Mouse (Mus musculus): ENCODE data around the gene Ptpn23. TPM values are rescaled to one million over a fixed set of nuclear protein-coding genes. Genes with fewer than 3 reads are reported as not detected.

Ptpn23 gene
- total and polyA plus RNA-seq, 2 experiments from 2014 or later = 6.7 to 7.3 TPM

DNA sequence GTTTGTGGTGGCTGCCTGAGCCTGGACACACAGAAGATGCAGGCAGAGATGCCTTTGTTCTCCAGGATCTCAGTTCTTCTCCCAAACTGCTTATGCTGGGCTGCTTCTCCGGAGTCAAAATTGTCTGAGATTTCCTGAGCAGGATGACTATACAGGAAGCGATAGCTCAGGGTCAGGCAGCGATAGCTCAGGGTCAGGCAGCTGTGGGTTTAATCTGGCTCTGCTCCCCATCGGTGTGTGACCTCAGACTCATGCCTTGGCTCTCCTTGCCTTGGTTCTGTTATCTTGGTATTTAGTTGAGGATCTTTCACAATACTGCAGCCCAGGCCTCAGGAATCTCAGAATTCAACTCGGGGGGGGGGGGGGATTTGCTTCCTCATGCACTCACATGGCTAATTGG lies 41.3 kb downstream of the Ptpn23 start:
- H3K9me3 ChIP-seq (replicated peaks; ENCODE audit: control insufficient read depth, low read length) = no peaks in the 10 kb centered on the region
- H3K36me3 ChIP-seq (replicated peaks; ENCODE audit: control insufficient read depth, insufficient read depth, low read length) = peaks cover 23% of the 10 kb centered on the region
- DNase-seq (ENCODE audit: low spot score) (peak; percentile 36), ATAC-seq (ENCODE audit: insufficient read depth, low read depth) (no peak)
- 0 out of 2 replicates have a peak, but pooled peaks cover 5% of the 10 kb centered on the region for H3K4me1 ChIP-seq (ENCODE audit: control insufficient read depth, insufficient read depth)
- H3K4me3 ChIP-seq (ENCODE audit: low read depth, low read length) = no peak overlapping the region
- 32% methylated on average over 5 of the region's 5 CpGs for WGBS
- no peak overlapping the region for H3K27ac ChIP-seq (ENCODE audit: low read depth)
- no peak overlapping the region for H3K4me2 ChIP-seq (ENCODE audit: low read depth, low read length)
- no peak overlapping the region for H3K9ac ChIP-seq (replicated peaks; ENCODE audit: low read depth, low read length)
- no peaks in the 10 kb centered on the region for H3K27me3 ChIP-seq (ENCODE audit: control insufficient read depth, insufficient read depth, low read length)
- no peak for TF ChIP-seq CTCF (IDR thresholded peaks at IDR 0.05; ENCODE audit: low read depth)
- TF ChIP-seq EP300 (IDR thresholded peaks at IDR 0.05; ENCODE audit: low read depth) = no peak

DNA sequence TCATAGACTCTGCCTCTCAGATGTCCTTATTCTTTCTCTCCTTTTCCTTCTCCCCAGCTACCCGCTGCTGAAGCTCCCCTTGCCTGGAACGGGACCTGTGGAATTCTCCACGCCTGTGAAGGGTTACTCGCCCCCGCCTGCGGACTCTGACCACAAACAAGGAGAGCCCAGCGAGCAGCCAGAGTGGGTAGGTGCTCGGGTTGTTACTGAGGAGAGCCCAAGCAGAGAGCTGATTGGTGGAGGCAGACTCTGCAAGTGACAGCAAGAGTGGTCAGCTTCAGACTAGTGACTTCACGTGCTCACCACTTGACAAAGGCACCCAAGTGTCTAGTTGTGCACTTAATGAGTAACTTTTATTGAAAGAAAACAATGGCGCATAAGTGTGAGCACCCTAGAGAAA lies 45.7 kb downstream of the Ptpn23 start:
- H3K4me1 ChIP-seq (ENCODE audit: control insufficient read depth, insufficient read depth) = no peaks in the 10 kb centered on the region

DNA sequence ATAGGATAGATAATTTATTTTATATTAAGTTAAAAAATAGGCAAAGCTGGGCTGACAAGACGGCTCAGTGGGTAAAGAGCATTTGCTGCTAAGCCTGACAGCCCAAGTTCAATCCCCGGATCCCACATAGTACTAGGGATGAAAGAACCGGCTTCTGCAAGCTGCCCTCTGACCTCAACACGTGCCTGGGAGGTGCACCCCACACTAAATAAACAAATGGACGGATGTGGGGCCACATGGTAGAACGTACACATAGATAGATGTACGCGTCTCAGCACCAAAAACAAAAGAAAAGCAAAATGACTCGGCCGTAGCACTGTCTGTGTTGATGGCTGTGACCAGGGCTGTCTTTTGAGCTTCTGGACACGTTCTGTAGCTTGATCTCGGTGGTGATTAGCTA lies 46.7 kb downstream of the Ptpn23 start:
- no peak overlapping the region for H3K27ac ChIP-seq (ENCODE audit: low read depth)
- no peak for DNase-seq (ENCODE audit: low spot score)
- no peaks in the 10 kb centered on the region for H3K4me1 ChIP-seq (ENCODE audit: control insufficient read depth, insufficient read depth)
- no peak overlapping the region for H3K9ac ChIP-seq (replicated peaks; ENCODE audit: low read depth, low read length)
- H3K9me3 ChIP-seq (replicated peaks; ENCODE audit: control insufficient read depth, low read length) = no peaks in the 10 kb centered on the region
- TF ChIP-seq EP300 (IDR thresholded peaks at IDR 0.05; ENCODE audit: low read depth) = no peak
- no peak for TF ChIP-seq CTCF (IDR thresholded peaks at IDR 0.05; ENCODE audit: low read depth)
- no peak overlapping the region for H3K4me3 ChIP-seq (ENCODE audit: low read depth, low read length)
- WGBS = 67% methylated on average over 12 of the region's 12 CpGs
- no peak overlapping the region for H3K4me2 ChIP-seq (ENCODE audit: low read depth, low read length)
- H3K36me3 ChIP-seq (replicated peaks; ENCODE audit: control insufficient read depth, insufficient read depth, low read length) = peaks cover 23% of the 10 kb centered on the region
- no peaks in the 10 kb centered on the region for H3K27me3 ChIP-seq (ENCODE audit: control insufficient read depth, insufficient read depth, low read length)
- no peak for ATAC-seq (ENCODE audit: insufficient read depth, low read depth)

More for the DNA sequence above, 45.7 kb downstream of the Ptpn23 start:
- Histone ChIP-seq H3K27ac (ENCODE audit: low read depth) (no peak overlapping the region), H3K9me3 (replicated peaks; ENCODE audit: control insufficient read depth, low read length) (no peaks in the 10 kb centered on the region), H3K36me3 (replicated peaks; ENCODE audit: control insufficient read depth, insufficient read depth, low read length) (peaks cover 23% of the 10 kb centered on the region), H3K4me3 (ENCODE audit: low read depth, low read length) (no peak overlapping the region), H3K27me3 (ENCODE audit: control insufficient read depth, insufficient read depth, low read length) (no peaks in the 10 kb centered on the region), H3K4me2 (ENCODE audit: low read depth, low read length) (no peak overlapping the region), H3K9ac (replicated peaks; ENCODE audit: low read depth, low read length) (no peak overlapping the region)
- no peak for TF ChIP-seq EP300 (IDR thresholded peaks at IDR 0.05; ENCODE audit: low read depth)
- no peak for TF ChIP-seq CTCF (IDR thresholded peaks at IDR 0.05; ENCODE audit: low read depth)
- ATAC-seq (ENCODE audit: insufficient read depth, low read depth) (no peak), DNase-seq (ENCODE audit: low spot score) (no peak)
- WGBS = 78% methylated on average over 10 of the region's 10 CpGs

DNA sequence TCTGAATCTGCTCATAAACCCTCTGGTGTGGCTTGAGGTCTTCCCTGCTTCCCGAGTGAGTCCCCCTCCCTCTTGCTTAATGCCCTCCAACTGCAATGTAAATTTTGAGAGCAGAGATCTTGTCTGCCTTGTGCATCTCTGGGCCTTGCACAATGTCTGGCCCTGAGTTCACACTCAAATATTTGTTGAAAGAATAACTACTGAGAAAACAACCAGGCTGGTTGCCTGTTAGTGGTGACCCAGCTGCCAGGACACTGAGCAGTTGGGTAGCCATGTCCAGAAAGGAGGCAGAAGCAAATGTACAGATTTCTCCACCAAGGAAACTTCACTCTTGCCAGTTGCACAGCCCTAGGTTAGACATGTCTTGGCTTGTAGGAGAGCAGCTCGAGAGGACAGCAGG lies 49.7 kb downstream of the Ptpn23 start:
- ATAC-seq (ENCODE audit: insufficient read depth, low read depth) (no peak), DNase-seq (ENCODE audit: low spot score) (no peak)
- H3K27me3 ChIP-seq (ENCODE audit: control insufficient read depth, insufficient read depth, low read length) = no peaks in the 10 kb centered on the region
- no peaks in the 10 kb centered on the region for H3K9me3 ChIP-seq (replicated peaks; ENCODE audit: control insufficient read depth, low read length)
- H3K27ac ChIP-seq (ENCODE audit: low read depth) = no peak overlapping the region
- TF ChIP-seq CTCF (IDR thresholded peaks at IDR 0.05; ENCODE audit: low read depth) = no peak
- TF ChIP-seq EP300 (IDR thresholded peaks at IDR 0.05; ENCODE audit: low read depth) = no peak
- no peak overlapping the region for H3K9ac ChIP-seq (replicated peaks; ENCODE audit: low read depth, low read length)
- H3K36me3 ChIP-seq (replicated peaks; ENCODE audit: control insufficient read depth, insufficient read depth, low read length) = peaks cover 9% of the 10 kb centered on the region
- H3K4me1 ChIP-seq (ENCODE audit: control insufficient read depth, insufficient read depth) = no peaks in the 10 kb centered on the region
- H3K4me2 ChIP-seq (ENCODE audit: low read depth, low read length) = no peak overlapping the region
- H3K4me3 ChIP-seq (ENCODE audit: low read depth, low read length) = no peak overlapping the region
- WGBS = 81% methylated on average over 2 of the region's 2 CpGs

DNA sequence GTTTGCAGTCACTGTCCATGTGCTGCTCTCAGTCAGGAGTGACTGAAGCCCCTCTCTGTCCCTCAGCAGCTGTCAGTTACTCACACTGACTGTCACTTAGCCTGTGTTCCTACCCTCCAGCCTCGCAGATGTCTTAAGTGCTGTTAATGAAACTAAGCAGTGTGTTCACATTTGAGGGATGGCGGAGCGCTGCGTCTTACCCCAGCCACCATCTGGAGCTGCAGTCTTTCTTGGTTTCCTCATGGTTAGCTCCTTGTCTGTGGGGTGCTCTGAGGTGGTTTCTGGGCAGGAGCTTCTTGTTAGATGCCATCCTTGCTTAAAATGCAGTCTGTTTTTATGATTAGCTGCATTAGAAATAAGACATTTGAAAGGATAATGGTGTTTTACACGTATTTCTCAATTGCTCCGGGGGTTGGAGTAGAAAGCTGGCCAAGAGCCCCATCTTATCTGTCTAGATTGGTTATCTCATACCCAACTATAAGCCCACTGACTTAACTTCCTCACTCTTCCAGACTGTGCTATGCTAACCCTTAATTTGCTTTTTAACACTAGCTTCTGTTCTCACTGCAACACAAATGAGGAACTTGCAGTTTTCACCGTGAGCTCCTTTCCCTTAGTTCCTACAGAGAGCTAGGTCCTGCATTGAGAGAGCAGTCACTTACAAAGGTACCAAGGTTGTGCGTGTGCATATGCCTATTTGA lies 55.9 kb downstream of the Ptpn23 start:
- no peak for ATAC-seq (ENCODE audit: insufficient read depth, low read depth)
- H3K4me3 ChIP-seq (ENCODE audit: low read depth, low read length) = no peak overlapping the region
- 74% methylated on average over 8 of the region's 8 CpGs for WGBS
- H3K4me1 ChIP-seq (ENCODE audit: control insufficient read depth, insufficient read depth) = no peaks in the 10 kb centered on the region
- DNase-seq (ENCODE audit: low spot score) = no peak
- H3K9ac ChIP-seq (replicated peaks; ENCODE audit: low read depth, low read length) = no peak overlapping the region
- no peaks in the 10 kb centered on the region for H3K36me3 ChIP-seq (replicated peaks; ENCODE audit: control insufficient read depth, insufficient read depth, low read length)
- no peaks in the 10 kb centered on the region for H3K9me3 ChIP-seq (replicated peaks; ENCODE audit: control insufficient read depth, low read length)
- no peaks in the 10 kb centered on the region for H3K27me3 ChIP-seq (ENCODE audit: control insufficient read depth, insufficient read depth, low read length)
- no peak for TF ChIP-seq EP300 (IDR thresholded peaks at IDR 0.05; ENCODE audit: low read depth)
- TF ChIP-seq CTCF (IDR thresholded peaks at IDR 0.05; ENCODE audit: low read depth) = no peak
- H3K27ac ChIP-seq (ENCODE audit: low read depth) = no peak overlapping the region
- no peak overlapping the region for H3K4me2 ChIP-seq (ENCODE audit: low read depth, low read length)

DNA sequence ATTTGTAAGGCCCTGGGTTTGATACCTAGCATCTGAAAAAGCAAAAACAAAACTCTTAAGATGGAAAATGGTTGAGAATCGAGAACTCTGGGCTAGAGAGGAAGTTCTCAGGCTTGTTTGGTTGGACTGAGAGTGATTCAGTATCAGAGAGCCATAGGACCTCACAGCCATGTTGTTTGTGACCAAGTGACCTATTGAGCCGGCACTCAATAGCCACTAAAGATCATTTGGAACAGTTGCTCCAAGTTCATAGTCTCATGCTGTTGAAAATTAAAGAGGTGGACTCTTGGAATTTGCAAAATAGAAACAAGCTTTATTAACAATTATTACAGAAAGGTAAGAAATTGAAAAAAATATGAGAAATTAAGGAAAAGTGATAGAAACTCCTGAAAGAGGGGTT lies 56.7 kb downstream of the Ptpn23 start:
- H3K4me2 ChIP-seq (ENCODE audit: low read depth, low read length) = no peak overlapping the region
- no peak overlapping the region for H3K4me3 ChIP-seq (ENCODE audit: low read depth, low read length)
- no peaks in the 10 kb centered on the region for H3K36me3 ChIP-seq (replicated peaks; ENCODE audit: control insufficient read depth, insufficient read depth, low read length)
- ATAC-seq (ENCODE audit: insufficient read depth, low read depth) (no peak), DNase-seq (ENCODE audit: low spot score) (no peak)
- no peaks in the 10 kb centered on the region for H3K27me3 ChIP-seq (ENCODE audit: control insufficient read depth, insufficient read depth, low read length)
- no peaks in the 10 kb centered on the region for H3K9me3 ChIP-seq (replicated peaks; ENCODE audit: control insufficient read depth, low read length)
- H3K4me1 ChIP-seq (ENCODE audit: control insufficient read depth, insufficient read depth) = no peaks in the 10 kb centered on the region
- TF ChIP-seq EP300 (IDR thresholded peaks at IDR 0.05; ENCODE audit: low read depth) = no peak
- TF ChIP-seq CTCF (IDR thresholded peaks at IDR 0.05; ENCODE audit: low read depth) = no peak
- no peak overlapping the region for H3K27ac ChIP-seq (ENCODE audit: low read depth)
- whole genome bisulfite sequencing = 82% methylated on average over 2 of the region's 2 CpGs
- no peak overlapping the region for H3K9ac ChIP-seq (replicated peaks; ENCODE audit: low read depth, low read length)

All from heart, postnatal 0 days (tissue).